Mouse (Mus musculus) G1E-ER4 (cell line): Measurements from ENCODE around the gene Qrich2. TPM values are rescaled to one million over a fixed set of nuclear protein-coding genes. Genes with fewer than 3 reads are reported as not detected.

Experiments used
- GATA1 ChIP-seq: IDR thresholded peaks from one replicate; pipeline ENCODE4 v1.8.0; 2012; ENCODE audit warnings: low read length, inconsistent platforms
- polyA plus RNA-seq: library from polyadenylated mRNA; stranded (reverse); fragments of >175 nt; gene quantifications from 2 replicates; pipeline ENCODE4 v1.2.3, GENCODE M21; 2012

The Qrich2 gene
- polyA plus RNA-seq, 1 experiment = not detected

DNA sequence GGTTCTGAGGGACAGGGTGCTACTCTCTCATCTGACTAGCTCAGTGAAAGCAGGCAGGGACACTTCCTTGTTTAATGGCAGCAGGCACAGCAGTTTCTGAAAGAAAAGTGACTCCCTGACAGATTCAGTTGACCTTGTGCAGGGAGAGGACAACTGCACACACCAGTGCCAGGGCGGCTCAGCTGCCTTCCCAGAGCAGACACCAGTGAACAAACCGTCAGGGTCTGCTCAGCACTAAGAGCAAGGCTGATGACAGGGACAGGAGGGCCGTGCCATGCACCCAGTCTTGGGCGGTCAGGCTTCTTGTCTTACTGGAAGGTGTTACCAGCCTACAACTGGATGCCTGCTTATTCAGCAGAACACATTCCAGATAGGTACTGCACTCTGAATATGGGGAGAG lies 4.9 kb upstream of the Qrich2 start:
- no peak for TF ChIP-seq GATA1

DNA sequence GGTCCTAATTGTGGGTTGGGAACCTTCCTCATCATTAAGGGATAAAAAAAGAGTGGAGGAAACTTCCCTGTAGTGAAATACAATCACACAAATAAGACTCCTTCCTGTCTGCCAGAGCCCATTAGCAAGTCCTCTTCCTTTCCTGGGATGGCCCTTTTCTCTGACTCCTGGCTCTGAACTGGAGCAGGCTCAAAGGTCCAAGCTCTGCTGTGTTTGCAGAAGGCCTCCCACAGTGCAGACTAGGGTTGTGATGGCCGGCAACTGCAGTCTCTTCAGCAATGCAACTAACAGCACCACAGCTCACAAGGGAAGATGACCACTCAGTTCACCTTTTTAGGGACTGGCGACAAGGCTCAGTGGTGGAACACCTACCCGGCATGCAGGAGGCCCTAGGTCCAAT lies 4.2 kb upstream of the Qrich2 start:
- TF ChIP-seq GATA1 = no peak

DNA sequence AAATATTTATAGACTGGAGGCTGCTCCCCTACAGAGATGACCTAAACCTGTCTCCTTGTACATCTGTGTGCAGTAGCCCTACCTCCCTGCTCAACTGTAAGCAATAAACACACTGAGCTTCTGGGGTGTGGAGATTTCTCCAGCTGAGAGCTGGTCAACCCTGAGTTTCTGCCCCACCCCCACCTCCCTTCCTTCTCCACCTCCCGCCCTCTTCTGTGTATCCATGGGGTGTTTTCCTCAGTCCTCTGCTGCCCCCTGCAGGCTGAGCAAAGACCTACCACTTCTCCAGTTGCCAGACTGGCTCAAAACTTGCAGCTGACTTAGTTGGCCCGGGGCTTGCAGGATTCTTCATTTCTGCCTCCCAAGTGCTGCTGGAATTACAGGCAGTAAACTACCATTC lies 2.2 kb downstream of the Qrich2 start:
- TF ChIP-seq GATA1 = no peak

DNA sequence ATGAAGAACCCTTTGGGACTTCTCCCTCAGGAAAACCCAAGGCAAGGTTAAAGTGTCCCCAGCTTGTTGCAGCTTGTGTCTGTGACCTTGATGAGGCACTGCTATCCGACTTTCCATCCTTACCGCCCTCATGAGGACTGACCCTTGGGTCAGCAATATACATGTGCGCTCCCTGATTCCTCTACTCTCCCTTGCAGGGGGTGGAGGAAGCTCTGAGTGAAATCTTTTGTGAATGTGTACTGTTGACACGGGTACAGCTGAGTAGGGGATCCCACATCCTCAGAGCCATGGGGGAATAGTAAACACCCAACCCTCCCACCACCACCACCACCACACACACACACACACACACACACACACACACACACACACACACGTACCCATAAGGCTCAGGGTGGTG lies 2.7 kb downstream of the Qrich2 start:
- TF ChIP-seq GATA1 = no peak

DNA sequence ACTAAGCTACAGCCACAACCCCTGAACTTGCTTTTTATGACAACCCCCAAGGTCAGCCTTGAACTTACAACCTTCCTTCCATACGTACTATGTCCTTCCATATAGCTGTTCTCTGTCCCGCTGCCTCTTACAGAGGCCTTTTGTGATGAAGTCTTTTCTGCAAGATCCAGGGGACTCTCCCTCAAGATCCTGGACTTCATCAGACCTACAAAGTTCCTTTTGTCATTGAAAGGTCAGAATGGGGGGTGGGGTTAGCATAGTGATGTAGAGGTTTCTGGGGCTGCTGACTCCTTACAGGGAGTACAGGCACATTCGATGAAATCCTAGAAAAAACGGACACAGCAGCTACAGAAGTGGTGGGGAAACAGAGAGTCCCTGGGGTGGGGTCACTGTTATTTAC lies 6.3 kb downstream of the Qrich2 start:
- TF ChIP-seq GATA1 = no peak

DNA sequence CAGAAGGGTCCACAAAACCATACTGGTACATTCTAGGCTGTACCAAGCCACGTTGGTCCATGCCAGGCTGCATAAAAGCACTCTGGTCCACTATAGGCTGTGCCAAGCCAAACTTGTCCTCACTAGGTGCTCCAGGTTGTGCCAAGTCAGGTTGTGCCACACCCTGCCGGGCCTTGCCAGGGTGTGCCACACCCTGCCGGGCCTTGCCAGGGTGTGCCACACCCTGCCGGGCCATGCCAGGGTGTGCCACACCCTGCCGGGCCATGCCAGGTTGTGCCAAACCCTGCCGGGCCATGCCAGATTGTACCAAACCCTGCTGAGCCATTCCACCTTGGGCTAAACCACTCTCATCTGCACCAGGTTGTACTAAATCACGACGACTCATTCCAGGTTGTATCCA lies 9.8 kb downstream of the Qrich2 start:
- no peak for TF ChIP-seq GATA1

DNA sequence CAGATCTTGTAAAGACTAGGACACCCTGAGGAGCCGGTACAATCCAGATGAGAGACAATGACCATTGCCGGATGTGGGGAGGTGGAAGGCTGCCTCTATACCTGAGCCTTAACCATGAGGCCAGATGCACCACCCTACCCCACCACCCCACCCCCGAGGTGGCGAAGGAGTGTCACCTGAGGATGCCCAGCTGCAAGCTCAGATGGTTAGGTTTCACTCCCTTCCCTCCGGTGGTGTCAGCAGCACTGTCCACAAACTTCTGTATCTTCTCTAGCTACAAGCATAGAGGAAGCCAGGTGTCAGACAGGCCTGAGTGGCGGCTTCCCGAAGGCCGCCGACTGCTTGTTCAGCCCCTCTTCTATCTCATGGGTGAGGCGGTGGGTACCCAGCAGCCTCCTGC lies 12.2 kb downstream of the Qrich2 start:
- TF ChIP-seq GATA1 = no peak

DNA sequence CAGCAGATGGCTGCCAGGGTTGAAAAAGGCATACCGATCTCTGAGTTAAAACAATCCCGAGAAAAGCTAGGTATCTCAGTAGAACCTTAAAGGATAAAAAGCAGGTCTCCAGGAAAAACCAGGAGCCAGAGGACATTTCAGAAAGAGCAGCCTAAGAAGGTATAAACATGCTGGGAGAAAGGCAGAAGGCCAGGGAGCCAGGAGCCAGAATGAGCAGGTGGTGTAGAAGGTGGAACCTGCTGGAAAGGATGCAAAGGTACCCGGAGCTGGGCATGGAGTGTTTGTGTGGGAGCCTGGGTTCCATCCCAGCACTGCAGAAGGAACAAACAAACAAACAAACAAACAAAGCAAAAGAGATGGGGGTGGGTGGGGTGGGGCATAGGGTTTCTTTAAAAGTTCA lies 16.7 kb downstream of the Qrich2 start:
- TF ChIP-seq GATA1 = no peak

DNA sequence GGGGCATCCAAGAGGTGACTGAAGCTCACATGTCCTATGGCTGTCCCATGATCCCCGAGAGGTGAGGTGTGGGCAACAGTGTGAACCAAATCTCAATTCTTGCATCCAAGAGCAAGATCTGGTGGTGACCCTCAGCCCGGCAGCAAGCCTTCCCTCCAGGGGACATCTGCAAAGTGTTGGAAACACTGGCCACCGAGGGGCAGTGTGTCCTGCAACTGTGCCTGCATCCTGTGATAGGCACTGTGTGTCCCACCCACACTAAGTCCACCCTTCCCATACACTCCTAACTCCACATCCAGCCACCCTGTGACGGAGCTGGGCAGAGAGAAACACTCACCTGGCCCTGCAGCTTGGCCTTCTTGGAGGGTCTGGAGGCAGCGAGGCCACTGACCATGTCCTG lies 18.2 kb downstream of the Qrich2 start:
- TF ChIP-seq GATA1 = no peak

DNA sequence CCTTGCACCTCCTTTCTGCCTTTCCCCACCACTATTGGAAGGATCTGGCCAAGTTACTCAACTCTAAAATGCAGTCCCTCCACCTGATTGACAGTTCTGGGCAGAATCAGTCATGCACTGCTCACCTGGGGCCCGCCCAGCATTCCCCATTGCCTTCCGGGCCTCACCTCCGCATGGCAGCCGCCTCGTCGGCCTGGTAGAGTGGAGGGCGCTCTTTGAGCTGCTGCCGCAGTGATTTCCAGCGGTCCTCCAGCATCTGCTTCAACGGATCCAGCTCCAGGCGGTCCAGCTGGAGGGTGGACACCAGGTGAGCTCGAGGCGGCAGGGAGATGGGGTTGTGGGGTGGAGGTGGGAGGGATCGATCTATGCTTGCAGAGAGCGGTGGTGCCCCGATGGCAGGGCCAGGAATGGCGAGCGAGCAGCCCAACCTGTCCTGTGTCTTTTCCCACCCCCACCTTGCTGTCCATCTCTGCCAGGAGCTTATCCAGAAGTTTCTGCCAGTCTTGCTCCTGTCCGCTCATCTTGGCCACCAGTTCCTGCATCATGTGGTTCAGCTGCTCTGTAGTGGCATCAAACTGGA lies 19.6 kb downstream of the Qrich2 start:
- no peak for TF ChIP-seq GATA1

DNA sequence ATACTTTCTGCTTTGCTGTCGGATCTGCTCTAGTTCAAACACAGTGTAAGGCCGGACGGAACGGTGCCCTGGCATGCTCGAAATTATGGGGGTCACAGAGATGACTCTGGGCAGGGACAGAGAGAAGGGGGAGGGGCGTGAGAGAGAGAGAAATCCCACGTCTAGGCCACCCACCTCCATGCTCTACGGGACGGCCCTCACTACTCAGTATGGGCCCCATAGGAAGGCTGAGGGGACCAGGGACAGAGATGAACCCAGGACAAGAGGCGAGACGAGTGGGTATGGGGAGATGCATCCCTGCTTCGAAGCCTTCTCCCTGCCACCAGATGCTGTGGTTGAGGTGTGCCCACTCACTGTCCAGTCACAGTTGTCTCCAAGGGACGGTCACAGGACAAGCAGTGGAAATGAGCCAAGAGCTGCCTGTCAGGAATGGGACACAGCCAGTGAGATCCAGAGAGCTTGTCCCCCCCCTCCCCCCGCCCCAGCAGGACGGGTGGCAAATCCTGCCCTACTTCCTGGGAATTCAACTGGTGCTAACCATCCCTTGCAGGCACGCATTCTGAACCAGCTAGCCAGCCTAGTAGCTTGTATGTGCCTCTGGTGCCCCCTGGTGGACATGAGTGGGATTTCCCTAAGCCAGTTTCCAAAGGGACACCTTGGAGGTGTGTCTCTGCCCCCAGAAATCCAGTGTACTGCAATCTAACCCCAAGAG lies 20.3 kb downstream of the Qrich2 start:
- no peak for TF ChIP-seq GATA1

DNA sequence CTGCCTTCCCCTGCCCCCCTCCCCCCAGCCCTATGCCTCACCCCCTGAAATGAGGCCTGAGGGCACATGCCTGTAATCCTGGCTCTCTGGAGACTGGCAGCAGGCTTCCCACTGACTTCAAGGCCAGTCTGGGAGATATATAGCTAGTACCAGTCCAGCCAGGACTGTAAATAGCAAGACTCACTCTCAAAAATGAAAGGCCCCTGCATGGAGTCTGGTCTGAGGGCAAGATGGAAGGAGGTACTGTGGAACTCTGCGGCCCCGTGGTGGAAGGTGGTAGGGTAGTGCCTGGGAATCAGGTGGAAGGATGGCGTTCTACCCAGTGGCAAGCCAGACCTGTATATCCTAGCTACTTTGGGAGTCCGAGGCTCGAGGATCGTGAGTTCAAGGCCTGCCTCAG lies 22.1 kb downstream of the Qrich2 start:
- TF ChIP-seq GATA1 = no peak

DNA sequence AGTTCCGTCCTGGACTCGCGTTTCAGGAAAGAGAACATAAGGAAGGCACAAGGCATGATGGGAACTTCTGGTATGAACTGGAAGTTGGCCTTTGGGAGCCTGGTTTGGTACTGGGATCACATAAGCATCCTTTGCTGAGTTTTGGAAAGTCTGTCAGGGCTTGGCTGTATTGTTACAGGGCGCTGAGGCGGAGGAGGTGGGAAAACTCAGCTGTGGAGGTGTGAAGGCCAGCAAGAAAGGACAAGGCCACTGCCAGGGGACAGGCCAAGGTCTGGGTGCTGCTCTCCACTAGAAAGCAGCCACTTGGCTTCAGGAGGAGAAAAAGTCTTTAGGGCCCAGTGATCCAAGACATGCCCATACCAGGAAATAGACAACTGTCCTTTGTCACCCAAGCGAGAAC lies 22.7 kb downstream of the Qrich2 start:
- no peak for TF ChIP-seq GATA1

DNA sequence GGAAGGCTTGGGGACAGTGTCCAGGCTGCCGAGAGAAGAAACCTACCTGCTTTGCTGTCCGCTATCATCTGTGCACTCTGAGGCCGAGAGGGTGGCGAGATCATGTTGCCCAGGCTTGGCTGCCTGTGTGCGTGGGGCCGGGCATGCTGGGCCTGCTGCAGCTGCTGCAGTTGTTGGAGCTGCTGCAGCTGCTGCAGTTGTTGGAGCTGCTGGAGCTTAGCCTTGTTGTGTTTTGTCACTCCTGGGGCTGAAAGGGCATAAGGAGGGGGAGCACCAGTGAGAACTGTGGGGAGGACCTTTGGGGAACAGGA lies 23.2 kb downstream of the Qrich2 start:
- TF ChIP-seq GATA1 = no peak

DNA sequence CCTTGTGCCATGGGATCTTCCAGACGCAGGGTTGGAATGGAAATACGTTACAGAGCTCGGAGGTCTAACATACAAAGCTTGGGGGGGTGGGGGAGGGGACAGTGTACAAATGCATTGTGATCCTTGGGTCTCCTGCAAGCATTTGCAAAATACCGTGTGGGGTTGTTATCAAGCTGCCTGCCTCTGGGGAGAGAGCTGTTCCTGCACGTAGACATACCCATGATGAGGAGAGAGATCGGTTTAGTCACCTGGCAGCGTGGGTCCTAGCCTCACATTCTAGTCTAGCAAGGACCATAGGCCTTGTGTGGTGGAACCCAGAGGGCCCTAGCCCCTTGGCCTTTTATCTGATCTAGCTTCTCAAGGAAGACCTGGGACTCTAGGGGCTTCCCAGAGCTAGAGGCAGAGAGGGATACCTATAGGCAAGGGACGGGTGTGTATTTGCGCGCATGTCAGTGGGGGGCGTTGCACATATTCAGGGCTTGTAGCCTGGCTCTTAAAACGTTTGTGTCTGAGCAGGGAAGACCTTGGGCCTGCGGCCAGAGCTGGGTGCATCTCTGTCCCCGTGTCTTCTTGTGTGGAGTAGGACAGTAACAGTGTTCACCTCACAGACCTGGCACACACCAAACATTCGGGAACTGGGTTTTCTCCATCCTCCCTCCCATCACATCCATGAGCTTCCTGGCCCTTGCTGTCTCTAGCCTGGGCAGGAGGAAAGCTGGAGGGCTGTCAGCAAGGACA lies 23.7 kb downstream of the Qrich2 start:
- TF ChIP-seq GATA1 = no peak

DNA sequence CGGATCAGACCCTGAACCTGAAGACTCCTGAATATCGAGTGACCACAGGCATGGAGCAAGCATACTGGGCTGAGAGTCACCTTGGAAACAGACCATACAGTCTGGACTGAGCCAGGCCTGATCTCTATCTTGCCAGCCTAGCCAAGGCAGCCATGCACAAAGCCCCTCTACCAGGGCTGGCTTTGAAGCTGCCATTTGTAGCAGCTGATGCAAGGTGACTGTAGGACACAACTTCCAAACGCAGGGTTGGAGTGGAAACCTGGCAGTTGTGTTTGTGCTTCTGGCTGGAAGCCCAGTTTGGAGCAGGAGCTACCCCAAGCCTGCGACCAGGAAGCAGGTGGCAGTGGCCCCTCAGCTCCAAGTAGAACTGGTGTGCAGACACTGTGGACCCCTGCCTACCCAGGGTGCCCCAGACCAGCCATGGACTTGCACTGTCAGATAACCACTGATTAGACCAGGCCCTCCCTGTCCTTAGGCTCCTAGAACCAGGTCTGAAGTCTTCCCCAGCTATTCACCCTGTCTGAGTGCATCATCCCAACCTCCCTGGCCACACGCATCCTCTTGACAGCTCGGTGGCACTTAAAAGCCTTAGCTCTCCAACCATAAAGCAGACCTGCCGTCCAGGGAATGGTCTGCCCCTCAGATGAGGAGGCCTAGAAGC lies 25.5 kb downstream of the Qrich2 start:
- TF ChIP-seq GATA1 = no peak
